Mouse (Mus musculus) forebrain, embryonic 13.5 days (tissue): ENCODE measurements around the gene Uxs1. TPM values are rescaled to one million over a fixed set of nuclear protein-coding genes. Genes with fewer than 3 reads are reported as not detected.
A peak's percentile ranks its signal among the peaks of the same experiment; 100 is the strongest.

Source experiments
- ATAC-seq: fragments of 200-750 bp; cut with Nextera tagmentation; 2 replicates; pipeline ENCODE4 v1.8.0; 2017
- H3K27ac ChIP-seq: fragments of 300-500 bp; sonication (generic); 2 replicates; pipeline ENCODE4 v1.5.1; 2015; ENCODE audit warnings: inconsistent platforms, mild to moderate bottlenecking, moderate library complexity
- H3K27me3 ChIP-seq: fragments of 300-500 bp; sonication (generic); 2 replicates; pipeline ENCODE4 v1.6.1; 2015; ENCODE audit warnings: mild to moderate bottlenecking, inconsistent platforms
- H3K36me3 ChIP-seq: fragments of 300-500 bp; sonication (generic); 2 replicates; pipeline ENCODE4 v1.6.1; 2015; ENCODE audit warnings: mild to moderate bottlenecking, inconsistent platforms; ENCODE audit not compliant: poor library complexity, severe bottlenecking
- H3K4me1 ChIP-seq: fragments of 300-500 bp; sonication (generic); 2 replicates; pipeline ENCODE4 v1.6.1; 2015; ENCODE audit warnings: inconsistent platforms
- H3K4me2 ChIP-seq: fragments of 300-500 bp; sonication (generic); 2 replicates; pipeline ENCODE4 v1.6.1; 2015; ENCODE audit warnings: inconsistent platforms, mild to moderate bottlenecking, moderate library complexity
- H3K4me3 ChIP-seq: fragments of 300-500 bp; sonication (generic); 2 replicates; pipeline ENCODE4 v1.5.1; 2015; ENCODE audit warnings: mild to moderate bottlenecking, inconsistent platforms
- H3K9ac ChIP-seq: fragments of 300-500 bp; sonication (generic); 2 replicates; pipeline ENCODE4 v1.6.1; 2015; ENCODE audit warnings: mild to moderate bottlenecking, inconsistent platforms
- H3K9me3 ChIP-seq: fragments of 300-500 bp; sonication (generic); replicated peaks from 2 replicates; pipeline ENCODE4 v1.6.1; 2016; ENCODE audit warnings: inconsistent platforms
- WGBS: fragments of 180-500 bp; shearing (Covaris S2); methylation state at CpG from one replicate; pipeline ENCODE4 v1.1.7; 2015; 5-methylcytosine and 5-hydroxymethylcytosine counted together
- polyA plus RNA-seq: library from polyadenylated mRNA; unstranded; fragments of >200 nt; fragmentation: Nextera tagmentation; extraction: Ambion mirVana; gene quantifications from 2 replicates; pipeline ENCODE4 v1.2.1, GENCODE M21; 2015

Gene Uxs1
- polyA plus RNA-seq, 1 experiment from 2014 or later, result 18.1 TPM

- no peaks in the 10 kb centered on the region for H3K4me1 ChIP-seq
- no peak overlapping the region for H3K4me3 ChIP-seq
- H3K27ac ChIP-seq, result no peak overlapping the region
- no peak overlapping the region for H3K4me2 ChIP-seq
- no peaks in the 10 kb centered on the region for H3K27me3 ChIP-seq
- no peaks in the 10 kb centered on the region for H3K9me3 ChIP-seq
- 95% methylated on average over 2 of the region's 2 CpGs for WGBS
- no peak overlapping the region for H3K9ac ChIP-seq
- no peak for ATAC-seq
- H3K36me3 ChIP-seq, result peaks cover 55% of the 10 kb centered on the region
Measured at GRCm38 (mm10) chr1:43764481-43764880, 63.1 kb downstream of the Uxs1 start.

- Histone ChIP-seq H3K36me3 (peaks cover 66% of the 10 kb centered on the region), H3K4me1 (no peaks in the 10 kb centered on the region), H3K4me3 (no peak overlapping the region), H3K4me2 (no peak overlapping the region), H3K27me3 (no peaks in the 10 kb centered on the region), H3K27ac (no peak overlapping the region), H3K9me3 (no peaks in the 10 kb centered on the region), H3K9ac (no peak overlapping the region)
- ATAC-seq, result no peak
Measured at GRCm38 (mm10) chr1:43760085-43760484, 67.5 kb downstream of the Uxs1 start.

- 78% methylated on average over 8 of the region's 8 CpGs for WGBS
- no peak overlapping the region for H3K27ac ChIP-seq
- peak; percentile 41; the same call in 1 of the 2 replicates for ATAC-seq
- no peaks in the 10 kb centered on the region for H3K4me1 ChIP-seq
- peaks cover 71% of the 10 kb centered on the region for H3K36me3 ChIP-seq
- no peaks in the 10 kb centered on the region for H3K27me3 ChIP-seq
- H3K4me2 ChIP-seq, result no peak overlapping the region
- no peak overlapping the region for H3K9ac ChIP-seq
- no peak overlapping the region for H3K4me3 ChIP-seq
- no peaks in the 10 kb centered on the region for H3K9me3 ChIP-seq
Measured at GRCm38 (mm10) chr1:43754448-43755312, 72.9 kb downstream of the Uxs1 start.

- Histone ChIP-seq H3K9ac (no peak overlapping the region), H3K4me3 (no peak overlapping the region), H3K4me1 (no peaks in the 10 kb centered on the region), H3K36me3 (no peaks in the 10 kb centered on the region), H3K27ac (no peak overlapping the region), H3K4me2 (no peak overlapping the region), H3K9me3 (no peaks in the 10 kb centered on the region), H3K27me3 (no peaks in the 10 kb centered on the region)
- peak; percentile 56 for ATAC-seq
- 86% methylated on average over 10 of the region's 10 CpGs for WGBS
Measured at GRCm38 (mm10) chr1:43738519-43738894, 89.1 kb downstream of the Uxs1 start.

- H3K9ac ChIP-seq, result no peak overlapping the region
- peak; percentile 70 for ATAC-seq
- no peak overlapping the region for H3K4me2 ChIP-seq
- H3K27ac ChIP-seq, result no peak overlapping the region
- H3K9me3 ChIP-seq, result no peaks in the 10 kb centered on the region
- no peaks in the 10 kb centered on the region for H3K36me3 ChIP-seq
- no peaks in the 10 kb centered on the region for H3K4me1 ChIP-seq
- H3K4me3 ChIP-seq, result no peak overlapping the region
- WGBS, result 77% methylated on average over 7 of the region's 7 CpGs
- H3K27me3 ChIP-seq, result no peaks in the 10 kb centered on the region
Measured at GRCm38 (mm10) chr1:43737812-43738518, 89.6 kb downstream of the Uxs1 start.

GRCm38 (mm10) chr1:43732657-43733056 is 94.9 kb downstream of the Uxs1 start:
- Histone ChIP-seq H3K36me3 (no peaks in the 10 kb centered on the region), H3K27ac (0 out of 2 replicates have a peak overlapping the region, but pooled peaks have one; percentile 11), H3K4me1 (peaks cover 6% of the 10 kb centered on the region), H3K9ac (no peak overlapping the region), H3K9me3 (no peaks in the 10 kb centered on the region), H3K4me2 (no peak overlapping the region), H3K4me3 (no peak overlapping the region), H3K27me3 (no peaks in the 10 kb centered on the region)
- peak; percentile 50; the same call in 1 of the 2 replicates for ATAC-seq
- WGBS, result 85% methylated on average over 1 of the region's 1 CpGs

- Histone ChIP-seq H3K4me2 (no peak overlapping the region), H3K4me3 (no peak overlapping the region), H3K9me3 (no peaks in the 10 kb centered on the region), H3K27me3 (no peaks in the 10 kb centered on the region), H3K27ac (0 out of 2 replicates have a peak overlapping the region, but pooled peaks have one; percentile 11), H3K4me1 (peaks cover 6% of the 10 kb centered on the region), H3K9ac (no peak overlapping the region), H3K36me3 (no peaks in the 10 kb centered on the region)
- no peak for ATAC-seq
- WGBS, result 85% methylated on average over 4 of the region's 4 CpGs
Measured at GRCm38 (mm10) chr1:43732100-43732499, 95.5 kb downstream of the Uxs1 start.

- peak within 1 kb of the TSS; percentile 35; the same call in 1 of the 2 replicates for H3K27ac ChIP-seq
Measured at GRCm38 (mm10) chr1:43730491-43730924, 97.1 kb downstream of the Uxs1 start, which contains the start of gene 1500015O10Rik. TSS of gene 1500015O10Rik (plus strand) at chr1:43730602.

GRCm38 (mm10) chr1:43722459-43722858 is 105.1 kb downstream of the Uxs1 start:
- H3K27ac ChIP-seq, result no peak overlapping the region
- H3K4me1 ChIP-seq, result no peaks in the 10 kb centered on the region
- H3K4me3 ChIP-seq, result no peak overlapping the region
- H3K9ac ChIP-seq, result no peak overlapping the region
- no peaks in the 10 kb centered on the region for H3K27me3 ChIP-seq
- H3K4me2 ChIP-seq, result no peak overlapping the region
- 70% methylated on average over 1 of the region's 1 CpGs for WGBS
- H3K9me3 ChIP-seq, result 0 out of 2 replicates have a peak, but pooled peaks cover 3% of the 10 kb centered on the region
- no peaks in the 10 kb centered on the region for H3K36me3 ChIP-seq
- ATAC-seq, result no peak

More at GRCm38 (mm10) chr1:43730491-43730924, 97.1 kb downstream of the Uxs1 start, which contains the start of gene 1500015O10Rik:
- no peaks in the 10 kb centered on the region for H3K27me3 ChIP-seq
- WGBS, result 55% methylated on average over 16 of the region's 16 CpGs
- no peak within 1 kb of the TSS for H3K4me3 ChIP-seq
- no peaks in the 10 kb centered on the region for H3K9me3 ChIP-seq
- no peak within 1 kb of the TSS for H3K4me2 ChIP-seq
- H3K4me1 ChIP-seq, result peaks cover 6% of the 10 kb centered on the region
- no peaks in the 10 kb centered on the region for H3K36me3 ChIP-seq
- peak; percentile 90 for ATAC-seq
- no peak within 1 kb of the TSS for H3K9ac ChIP-seq

- ATAC-seq, result no peak
- Histone ChIP-seq H3K36me3 (no peaks in the 10 kb centered on the region), H3K4me2 (no peak overlapping the region), H3K4me3 (no peak overlapping the region), H3K27me3 (no peaks in the 10 kb centered on the region), H3K4me1 (no peaks in the 10 kb centered on the region), H3K9me3 (no peaks in the 10 kb centered on the region), H3K27ac (no peak overlapping the region), H3K9ac (no peak overlapping the region)
- WGBS, result 83% methylated on average over 2 of the region's 2 CpGs
Measured at GRCm38 (mm10) chr1:43718793-43719192, 108.8 kb downstream of the Uxs1 start.

GRCm38 (mm10) chr1:43717967-43718366 is 109.6 kb downstream of the Uxs1 start:
- 78% methylated on average over 7 of the region's 7 CpGs for WGBS
- no peaks in the 10 kb centered on the region for H3K9me3 ChIP-seq
- H3K4me1 ChIP-seq, result no peaks in the 10 kb centered on the region
- H3K27ac ChIP-seq, result no peak overlapping the region
- no peaks in the 10 kb centered on the region for H3K36me3 ChIP-seq
- ATAC-seq, result no peak
- H3K4me2 ChIP-seq, result no peak overlapping the region
- no peak overlapping the region for H3K4me3 ChIP-seq
- H3K27me3 ChIP-seq, result no peaks in the 10 kb centered on the region
- no peak overlapping the region for H3K9ac ChIP-seq

GRCm38 (mm10) chr1:43714841-43715240 is 112.8 kb downstream of the Uxs1 start:
- Histone ChIP-seq H3K27me3 (no peaks in the 10 kb centered on the region), H3K4me3 (no peak overlapping the region), H3K9ac (no peak overlapping the region), H3K9me3 (no peaks in the 10 kb centered on the region), H3K4me2 (no peak overlapping the region), H3K27ac (no peak overlapping the region), H3K4me1 (no peaks in the 10 kb centered on the region), H3K36me3 (no peaks in the 10 kb centered on the region)
- no peak for ATAC-seq
- 90% methylated on average over 2 of the region's 2 CpGs for whole genome bisulfite sequencing
